Mouse (Mus musculus) hindlimb bud, embryonic 11.5 days (tissue): ENCODE results near the gene Mex3a.
A peak's percentile ranks its signal among the peaks of the same experiment; 100 is the strongest.
"Not testable (repeated sequence)": the region's sequence is repeated elsewhere in the genome, so short reads cannot be mapped to it uniquely, and the experiment has no call there.

Experiments
- DNase-seq: peaks from one replicate; pipeline ENCODE4 v3.0.0-alpha.2; 2012; ENCODE audit warnings: low read depth, low spot score; ENCODE audit errors: extremely low spot score

Gene Mex3a

GRCm38 (mm10) chr3:88567892-88568291 is 35.7 kb downstream of the Mex3a start:
- no peak for DNase-seq

- no peak for DNase-seq
Observed at GRCm38 (mm10) chr3:88568615-88569014, 36.4 kb downstream of the Mex3a start.

GRCm38 (mm10) chr3:88569093-88569492 is 36.9 kb downstream of the Mex3a start:
- DNase-seq = no peak

GRCm38 (mm10) chr3:88569694-88570093 is 37.5 kb downstream of the Mex3a start:
- no peak for DNase-seq

- no peak for DNase-seq
Observed at GRCm38 (mm10) chr3:88570341-88570740, 38.1 kb downstream of the Mex3a start.

GRCm38 (mm10) chr3:88571856-88572255 is 39.7 kb downstream of the Mex3a start:
- DNase-seq = no peak

- DNase-seq = no peak
Observed at GRCm38 (mm10) chr3:88572835-88573234, 40.6 kb downstream of the Mex3a start.

GRCm38 (mm10) chr3:88573810-88574209 is 41.6 kb downstream of the Mex3a start:
- DNase-seq = no peak

GRCm38 (mm10) chr3:88575540-88575939 is 43.3 kb downstream of the Mex3a start, which contains the start of gene Ssr2:
Gene Ssr2 (plus strand): TSS chr3:88575876.
- no peak for DNase-seq

GRCm38 (mm10) chr3:88577846-88578245 is 45.7 kb downstream of the Mex3a start:
- DNase-seq = not testable (repeated sequence)

GRCm38 (mm10) chr3:88578498-88579424 is 46.6 kb downstream of the Mex3a start:
- DNase-seq = no peak

- peak; percentile 50 for DNase-seq
Observed at GRCm38 (mm10) chr3:88579454-88580117, 47.4 kb downstream of the Mex3a start.

GRCm38 (mm10) chr3:88585769-88586168 is 53.6 kb downstream of the Mex3a start:
- DNase-seq = no peak

GRCm38 (mm10) chr3:88586640-88587039 is 54.4 kb downstream of the Mex3a start:
- DNase-seq = no peak

GRCm38 (mm10) chr3:88590246-88590645 is 58.1 kb downstream of the Mex3a start:
- no peak for DNase-seq
